Mouse (Mus musculus): Measurements from ENCODE around the gene Ncbp1. TPM values are rescaled to one million over a fixed set of nuclear protein-coding genes. Genes with fewer than 3 reads are reported as not detected.

Ncbp1 gene
- total and polyA plus RNA-seq, 2 experiments, result 12.0 to 17.3 TPM

GRCm38 (mm10) chr4:46137629-46138286 lies 655 bp upstream of the Ncbp1 start:
- WGBS, result 4% methylated on average over 17 of the region's 17 CpGs
- H3K27ac ChIP-seq (replicated peaks; ENCODE audit: insufficient read depth, low read depth, low read length), result peak overlapping the region; percentile 69
- peak overlapping the region; percentile 84 for H3K9ac ChIP-seq (ENCODE audit: low read depth, low read length)
- peaks cover 15% of the 10 kb centered on the region for H3K36me3 ChIP-seq (ENCODE audit: control insufficient read depth, insufficient read depth, low read length)
- peak; percentile 67 for DNase-seq (ENCODE audit: extremely low read depth, low read depth, low spot score)
- no peak for TF ChIP-seq POLR2A (IDR thresholded peaks at IDR 0.05; ENCODE audit: extremely low read depth, insufficient read depth, low read length)
- TF ChIP-seq CTCF (IDR thresholded peaks at IDR 0.05; ENCODE audit: low read depth, low read length), result no peak
- H3K4me3 ChIP-seq (ENCODE audit: insufficient read depth, low read depth, low read length), result peak overlapping the region; percentile 82
- peaks cover 17% of the 10 kb centered on the region; the same call in 1 of the 2 replicates for H3K79me2 ChIP-seq (ENCODE audit: control insufficient read depth, insufficient read depth, low read length)
- no peaks in the 10 kb centered on the region for H3K27me3 ChIP-seq (ENCODE audit: control insufficient read depth, insufficient read depth, low read length)
- peaks cover 5% of the 10 kb centered on the region for H3K4me1 ChIP-seq (ENCODE audit: control insufficient read depth, insufficient read depth, low read length)

GRCm38 (mm10) chr4:46144323-46144722 lies 5.9 kb downstream of the Ncbp1 start:
- H3K4me3 ChIP-seq (ENCODE audit: insufficient read depth, low read depth, low read length), result no peak overlapping the region
- no peak overlapping the region for H3K9ac ChIP-seq (ENCODE audit: low read depth, low read length)
- H3K79me2 ChIP-seq (ENCODE audit: control insufficient read depth, insufficient read depth, low read length), result peaks cover 23% of the 10 kb centered on the region; the same call in 1 of the 2 replicates
- peaks cover 17% of the 10 kb centered on the region for H3K36me3 ChIP-seq (ENCODE audit: control insufficient read depth, insufficient read depth, low read length)
- no peaks in the 10 kb centered on the region for H3K27me3 ChIP-seq (ENCODE audit: control insufficient read depth, insufficient read depth, low read length)
- H3K27ac ChIP-seq (replicated peaks; ENCODE audit: insufficient read depth, low read depth, low read length), result no peak overlapping the region
- WGBS, result 66% methylated on average over 3 of the region's 3 CpGs
- peaks cover 5% of the 10 kb centered on the region for H3K4me1 ChIP-seq (ENCODE audit: control insufficient read depth, insufficient read depth, low read length)
- peak; percentile 54 for TF ChIP-seq CTCF (IDR thresholded peaks at IDR 0.05; ENCODE audit: low read depth, low read length)
- TF ChIP-seq POLR2A (IDR thresholded peaks at IDR 0.05; ENCODE audit: extremely low read depth, insufficient read depth, low read length), result no peak
- no peak for DNase-seq (ENCODE audit: extremely low read depth, low read depth, low spot score)

- Histone ChIP-seq H3K27ac (replicated peaks; ENCODE audit: insufficient read depth, low read depth, low read length) (no peak overlapping the region), H3K36me3 (ENCODE audit: control insufficient read depth, insufficient read depth, low read length) (peaks cover 37% of the 10 kb centered on the region), H3K4me3 (ENCODE audit: insufficient read depth, low read depth, low read length) (no peak overlapping the region), H3K4me1 (ENCODE audit: control insufficient read depth, insufficient read depth, low read length) (no peaks in the 10 kb centered on the region), H3K79me2 (ENCODE audit: control insufficient read depth, insufficient read depth, low read length) (peaks cover 11% of the 10 kb centered on the region; the same call in 1 of the 2 replicates), H3K27me3 (ENCODE audit: control insufficient read depth, insufficient read depth, low read length) (no peaks in the 10 kb centered on the region), H3K9ac (ENCODE audit: low read depth, low read length) (no peak overlapping the region)
- DNase-seq (ENCODE audit: extremely low read depth, low read depth, low spot score), result no peak
- TF ChIP-seq CTCF (IDR thresholded peaks at IDR 0.05; ENCODE audit: low read depth, low read length) (no peak), POLR2A (IDR thresholded peaks at IDR 0.05; ENCODE audit: extremely low read depth, insufficient read depth, low read length) (no peak)
- 89% methylated on average over 1 of the region's 1 CpGs for WGBS
Observed at GRCm38 (mm10) chr4:46146881-46147280, 8.5 kb downstream of the Ncbp1 start.

- H3K4me1 ChIP-seq (ENCODE audit: control insufficient read depth, insufficient read depth, low read length), result no peaks in the 10 kb centered on the region
- DNase-seq (ENCODE audit: extremely low read depth, low read depth, low spot score), result no peak
- H3K36me3 ChIP-seq (ENCODE audit: control insufficient read depth, insufficient read depth, low read length), result peaks cover 61% of the 10 kb centered on the region
- no peak overlapping the region for H3K4me3 ChIP-seq (ENCODE audit: insufficient read depth, low read depth, low read length)
- no peak overlapping the region for H3K9ac ChIP-seq (ENCODE audit: low read depth, low read length)
- no peak for TF ChIP-seq CTCF (IDR thresholded peaks at IDR 0.05; ENCODE audit: low read depth, low read length)
- TF ChIP-seq POLR2A (IDR thresholded peaks at IDR 0.05; ENCODE audit: extremely low read depth, insufficient read depth, low read length), result no peak
- no peaks in the 10 kb centered on the region for H3K79me2 ChIP-seq (ENCODE audit: control insufficient read depth, insufficient read depth, low read length)
- no peaks in the 10 kb centered on the region for H3K27me3 ChIP-seq (ENCODE audit: control insufficient read depth, insufficient read depth, low read length)
- H3K27ac ChIP-seq (replicated peaks; ENCODE audit: insufficient read depth, low read depth, low read length), result no peak overlapping the region
- 93% methylated on average over 12 of the region's 12 CpGs for WGBS
Observed at GRCm38 (mm10) chr4:46151903-46152544, 13.6 kb downstream of the Ncbp1 start.

GRCm38 (mm10) chr4:46164027-46164426 lies 25.6 kb downstream of the Ncbp1 start:
- H3K27me3 ChIP-seq (ENCODE audit: control insufficient read depth, insufficient read depth, low read length), result no peaks in the 10 kb centered on the region
- 90% methylated on average over 2 of the region's 2 CpGs for WGBS
- no peak overlapping the region for H3K27ac ChIP-seq (replicated peaks; ENCODE audit: insufficient read depth, low read depth, low read length)

GRCm38 (mm10) chr4:46165831-46166230 lies 27.4 kb downstream of the Ncbp1 start:
- Histone ChIP-seq H3K4me3 (ENCODE audit: insufficient read depth, low read depth, low read length) (no peak overlapping the region), H3K9ac (ENCODE audit: low read depth, low read length) (no peak overlapping the region), H3K27me3 (ENCODE audit: control insufficient read depth, insufficient read depth, low read length) (no peaks in the 10 kb centered on the region), H3K79me2 (ENCODE audit: control insufficient read depth, insufficient read depth, low read length) (no peaks in the 10 kb centered on the region), H3K27ac (replicated peaks; ENCODE audit: insufficient read depth, low read depth, low read length) (no peak overlapping the region), H3K4me1 (ENCODE audit: control insufficient read depth, insufficient read depth, low read length) (no peaks in the 10 kb centered on the region), H3K36me3 (ENCODE audit: control insufficient read depth, insufficient read depth, low read length) (peaks cover 69% of the 10 kb centered on the region)
- no peak for DNase-seq (ENCODE audit: extremely low read depth, low read depth, low spot score)
- 95% methylated on average over 5 of the region's 5 CpGs for WGBS
- TF ChIP-seq CTCF (IDR thresholded peaks at IDR 0.05; ENCODE audit: low read depth, low read length) (no peak), POLR2A (IDR thresholded peaks at IDR 0.05; ENCODE audit: extremely low read depth, insufficient read depth, low read length) (no peak)

More at GRCm38 (mm10) chr4:46164027-46164426, 25.6 kb downstream of the Ncbp1 start:
- Histone ChIP-seq H3K4me1 (ENCODE audit: control insufficient read depth, insufficient read depth, low read length) (no peaks in the 10 kb centered on the region), H3K9ac (ENCODE audit: low read depth, low read length) (no peak overlapping the region), H3K36me3 (ENCODE audit: control insufficient read depth, insufficient read depth, low read length) (peaks cover 61% of the 10 kb centered on the region), H3K79me2 (ENCODE audit: control insufficient read depth, insufficient read depth, low read length) (no peaks in the 10 kb centered on the region), H3K4me3 (ENCODE audit: insufficient read depth, low read depth, low read length) (no peak overlapping the region)
- TF ChIP-seq CTCF (IDR thresholded peaks at IDR 0.05; ENCODE audit: low read depth, low read length) (no peak), POLR2A (IDR thresholded peaks at IDR 0.05; ENCODE audit: extremely low read depth, insufficient read depth, low read length) (no peak)
- no peak for DNase-seq (ENCODE audit: extremely low read depth, low read depth, low spot score)

Data from liver, adult 2 months (tissue).